23 mouse cellular contexts compared by ENCODE assay signal in genomic region chr6:32260341-32260740, GRCm38 (mm10).
A peak's percentile ranks its signal among the peaks of the same experiment; 100 is the strongest.
DNase-seq lines count a peak whose midpoint lies in the region; ATAC-seq and TF ChIP-seq lines count a peak whose summit lies in the region.
"Had no signal": no experiment of that assay in that cellular context is flagged by ENCODE, and none has a peak within 500 bp of the region (broad histone marks: within the 10 kb centered on the region; RNA-seq: fewer than 3 reads in every experiment).

No protein-coding gene starts in this region.

- TF ChIP-seq CTCF in left cerebral cortex, adult 2 months (IDR thresholded peaks at IDR 0.05): no peak

- DNase-seq in neural tube, embryonic 10.5 days (ENCODE audit: extremely low spot score, low spot score): no peak
- no peak for DNase-seq in cerebellum, adult 9-11 months
- DNase-seq in thymus, postnatal 25 days: no peak
- DNase-seq in left cerebral cortex, adult 2 months (ENCODE audit: extremely low spot score in 1 of 2, low spot score in 2 of 2): no peak
- DNase-seq: adrenal gland, postnatal 25 days; cerebellum, adult 18-20 months; cerebellum, postnatal 14 days; kidney, adult 9 months; kidney, postnatal 14 days; layer of hippocampus, adult 9-11 months; lung, embryonic 14.5 days; right cerebral cortex, postnatal 14 days had no signal

- intact Hi-C loops in left cerebral cortex, adult 2 months (cut with DNase I): no loop called here

- H3K36me3 ChIP-seq in forebrain, embryonic 15.5 days: no peaks in the 10 kb centered on the region
- no peaks in the 10 kb centered on the region for H3K36me3 ChIP-seq in forebrain, embryonic 16.5 days (ENCODE audit: control insufficient read depth, insufficient read depth)
- H3K36me3 ChIP-seq in neural tube, embryonic 13.5 days: no peaks in the 10 kb centered on the region
- H3K36me3 ChIP-seq in hindbrain, embryonic 16.5 days (ENCODE audit: control insufficient read depth, insufficient read depth, low read length): no peaks in the 10 kb centered on the region
- H3K36me3 ChIP-seq: G1E; limb, embryonic 12.5 days; liver, embryonic 15.5 days; midbrain, embryonic 12.5 days had no signal

- no peak overlapping the region for H3K4me2 ChIP-seq in forebrain, embryonic 15.5 days (replicated peaks)
- no peak overlapping the region for H3K4me2 ChIP-seq in forebrain, embryonic 16.5 days (ENCODE audit: low read length)
- H3K4me2 ChIP-seq in neural tube, embryonic 13.5 days: no peak overlapping the region
- no peak overlapping the region for H3K4me2 ChIP-seq in hindbrain, embryonic 16.5 days (ENCODE audit: low read length)
- H3K4me2 ChIP-seq: limb, embryonic 12.5 days; liver, embryonic 15.5 days; lung, embryonic 14.5 days; midbrain, embryonic 12.5 days had no signal

- no peak overlapping the region for H3K4me3 ChIP-seq in forebrain, embryonic 15.5 days
- no peak overlapping the region for H3K4me3 ChIP-seq in forebrain, embryonic 16.5 days (replicated peaks; ENCODE audit: low read length)
- no peak overlapping the region for H3K4me3 ChIP-seq in neural tube, embryonic 13.5 days
- H3K4me3 ChIP-seq in hindbrain, embryonic 16.5 days (ENCODE audit: low read length): no peak overlapping the region
- no peak overlapping the region for H3K4me3 ChIP-seq in left cerebral cortex, adult 2 months
- H3K4me3 ChIP-seq: erythroblast, embryonic 14.5 days; limb, embryonic 12.5 days; liver, embryonic 15.5 days; midbrain, embryonic 12.5 days had no signal

- H3K4me1 ChIP-seq in forebrain, embryonic 15.5 days: peaks cover 35% of the 10 kb centered on the region
- H3K4me1 ChIP-seq in forebrain, embryonic 16.5 days (replicated peaks; ENCODE audit: control insufficient read depth, insufficient read depth, low read length): peaks cover 23% of the 10 kb centered on the region
- peaks cover 26% of the 10 kb centered on the region for H3K4me1 ChIP-seq in neural tube, embryonic 13.5 days (replicated peaks)
- H3K4me1 ChIP-seq in hindbrain, embryonic 16.5 days (ENCODE audit: control insufficient read depth, insufficient read depth, low read depth, low read length): peaks cover 23% of the 10 kb centered on the region
- H3K4me1 ChIP-seq: liver, embryonic 15.5 days had no signal

- no peaks in the 10 kb centered on the region for H3K27me3 ChIP-seq in forebrain, embryonic 15.5 days
- no peaks in the 10 kb centered on the region for H3K27me3 ChIP-seq in forebrain, embryonic 16.5 days (replicated peaks; ENCODE audit: control insufficient read depth, insufficient read depth, low read length)
- H3K27me3 ChIP-seq in neural tube, embryonic 13.5 days: no peaks in the 10 kb centered on the region
- H3K27me3 ChIP-seq in hindbrain, embryonic 16.5 days (replicated peaks; ENCODE audit: control insufficient read depth, insufficient read depth, low read length): 0 out of 2 replicates have a peak, but pooled peaks cover 2% of the 10 kb centered on the region
- H3K27me3 ChIP-seq: limb, embryonic 12.5 days; liver, embryonic 15.5 days; midbrain, embryonic 12.5 days; Patski had no signal

- ATAC-seq in forebrain, embryonic 15.5 days (replicated peaks): no peak; the same call in 1 of the 2 replicates
- ATAC-seq in forebrain, embryonic 16.5 days: no peak
- no peak for ATAC-seq in neural tube, embryonic 13.5 days (ENCODE audit: low read depth)
- ATAC-seq in hindbrain, embryonic 16.5 days: no peak
- ATAC-seq: intestine, postnatal 0 days; Patski had no signal

- H3K9ac ChIP-seq in forebrain, embryonic 15.5 days (replicated peaks): no peak overlapping the region
- H3K9ac ChIP-seq in forebrain, embryonic 16.5 days (replicated peaks; ENCODE audit: low read depth, low read length): no peak overlapping the region
- no peak overlapping the region for H3K9ac ChIP-seq in neural tube, embryonic 13.5 days
- H3K9ac ChIP-seq in hindbrain, embryonic 16.5 days (ENCODE audit: low read depth, low read length): no peak overlapping the region
- H3K9ac ChIP-seq: limb, embryonic 12.5 days; liver, embryonic 15.5 days; lung, embryonic 14.5 days; midbrain, embryonic 12.5 days had no signal

- no peaks in the 10 kb centered on the region for H3K9me3 ChIP-seq in forebrain, embryonic 15.5 days
- no peaks in the 10 kb centered on the region for H3K9me3 ChIP-seq in forebrain, embryonic 16.5 days (ENCODE audit: control insufficient read depth, low read length)
- no peaks in the 10 kb centered on the region for H3K9me3 ChIP-seq in neural tube, embryonic 13.5 days
- H3K9me3 ChIP-seq in hindbrain, embryonic 16.5 days (ENCODE audit: control insufficient read depth, low read length): no peaks in the 10 kb centered on the region
- H3K9me3 ChIP-seq: G1E; limb, embryonic 12.5 days; liver, embryonic 15.5 days; midbrain, embryonic 12.5 days had no signal

- 0 out of 2 replicates have a peak overlapping the region, but pooled peaks have one; percentile 29 for H3K27ac ChIP-seq in forebrain, embryonic 15.5 days (replicated peaks)
- no peak overlapping the region for H3K27ac ChIP-seq in forebrain, embryonic 16.5 days (ENCODE audit: low read length)
- 0 out of 2 replicates have a peak overlapping the region, but pooled peaks have one; percentile 29 for H3K27ac ChIP-seq in neural tube, embryonic 13.5 days (replicated peaks)
- H3K27ac ChIP-seq in hindbrain, embryonic 16.5 days (ENCODE audit: low read depth, low read length): peak overlapping the region; percentile 63; the same call in 1 of the 2 replicates
- H3K27ac ChIP-seq in left cerebral cortex, adult 2 months: no peak overlapping the region
- H3K27ac ChIP-seq: liver, embryonic 15.5 days; midbrain, embryonic 12.5 days had no signal

- WGBS in forebrain, embryonic 15.5 days: 64% methylated on average over 5 of the region's 5 CpGs
- WGBS in forebrain, embryonic 16.5 days: 57% methylated on average over 5 of the region's 5 CpGs
- 69% methylated on average over 5 of the region's 5 CpGs for WGBS in neural tube, embryonic 13.5 days
- 60% methylated on average over 5 of the region's 5 CpGs for WGBS in hindbrain, embryonic 16.5 days

Comparison
In these comparisons a context has a peak if more than half of its experiments do, and no peak if none do; other contexts are left out.
1. H3K27ac ChIP-seq: peak in forebrain, embryonic 15.5 days (single experiment), neural tube, embryonic 13.5 days (single experiment) and hindbrain, embryonic 16.5 days (single experiment); none in forebrain, embryonic 16.5 days (single experiment) and left cerebral cortex, adult 2 months (single experiment).